Mouse (Mus musculus) Patski (cell line): ENCODE data around the gene Olfr830. TPM values are rescaled to one million over a fixed set of nuclear protein-coding genes. Genes with fewer than 3 reads are reported as not detected.
"Not testable (repeated sequence)": the region's sequence is repeated elsewhere in the genome, so short reads cannot be mapped to it uniquely, and the experiment has no call there.

ENCODE experiments used
- ATAC-seq: fragments of 100-300 bp; one replicate; pipeline ENCODE4 v1.8.0; 2021
- CTCF ChIA-PET: fragments of 350-600 bp; sonication (Branson Sonifier 250); formaldehyde crosslinking; loops from one replicate; lab custom pipeline; 2022; ENCODE audit warnings: inconsistent platforms; lab: Charles Lee
- POLR2A ChIA-PET: fragments of 350-600 bp; sonication (Branson Sonifier 250); formaldehyde crosslinking; loops from one replicate; lab custom pipeline; 2022; ENCODE audit warnings: antibody characterized with exemption, inconsistent platforms; lab: Charles Lee
- DNase-seq: peaks from one replicate; pipeline ENCODE4 v3.0.0-alpha.2; 2011; ENCODE audit warnings: low read depth, low spot score
- H3K27me3 ChIP-seq: fragments of 371-371 bp; one replicate; pipeline ENCODE4 v1.5.1; 2021
- CTCF ChIP-seq: fragments of 100-300 bp; IDR thresholded peaks from one replicate; pipeline ENCODE4 v1.5.1; 2021
- in situ Hi-C: fragments of 300-500 bp; cut with MboI; formaldehyde crosslinking; loops from 3 replicates; pipeline ENCODE4 v1.11.1; 2018; ENCODE audit warnings: low pct_unique_long_range_greater_than_20kb, mixed read lengths
- polyA plus RNA-seq: library from polyadenylated mRNA; unstranded; gene quantifications from one replicate; pipeline ENCODE4 v1.2.3, GENCODE M21; 2021

Gene Olfr830
- not detected for polyA plus RNA-seq

DNA sequence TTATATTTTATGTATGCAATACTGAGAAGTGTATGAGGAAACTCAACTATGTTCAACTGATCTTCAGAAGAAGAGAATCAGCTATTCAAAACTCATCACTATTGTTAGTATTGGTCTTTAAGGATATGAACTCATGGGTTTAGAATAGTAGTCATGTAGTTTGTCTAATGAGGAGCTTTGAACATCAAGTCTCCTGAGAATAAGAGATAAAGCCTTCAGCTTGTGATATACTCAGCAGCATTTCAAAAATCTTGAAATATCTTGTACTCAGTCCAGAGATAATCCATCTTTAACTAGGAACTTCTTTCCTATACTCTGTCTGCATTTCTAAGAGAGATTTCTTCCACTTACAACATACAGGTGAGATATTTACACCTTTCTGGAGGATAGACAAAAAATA is at the start of gene Olfr830:
Olfr830 (plus strand) TSS at position 301 of the 400 bp plus-strand sequence.
- H3K27me3 ChIP-seq, result no peaks in the 10 kb centered on the region
- ChIA-PET POLR2A (no interaction called here), CTCF (no interaction called here)
- no peak for ATAC-seq
- DNase-seq, result no peak
- in situ Hi-C loops, result no loop called here
- TF ChIP-seq CTCF, result no peak

- no peak for TF ChIP-seq CTCF
- CTCF ChIA-PET, result no interaction called here
- POLR2A ChIA-PET, result no interaction called here
- no peak for DNase-seq
- no peak for ATAC-seq
- in situ Hi-C loops, result no loop called here
- H3K27me3 ChIP-seq, result no peaks in the 10 kb centered on the region
These were observed 19.9 kb upstream of the Olfr830 start, which contains the start of gene Olfr829 for GRCm38 (mm10) chr9:18854633-18855032. Gene Olfr829, plus strand, starts transcription at chr9:18854933.

DNA sequence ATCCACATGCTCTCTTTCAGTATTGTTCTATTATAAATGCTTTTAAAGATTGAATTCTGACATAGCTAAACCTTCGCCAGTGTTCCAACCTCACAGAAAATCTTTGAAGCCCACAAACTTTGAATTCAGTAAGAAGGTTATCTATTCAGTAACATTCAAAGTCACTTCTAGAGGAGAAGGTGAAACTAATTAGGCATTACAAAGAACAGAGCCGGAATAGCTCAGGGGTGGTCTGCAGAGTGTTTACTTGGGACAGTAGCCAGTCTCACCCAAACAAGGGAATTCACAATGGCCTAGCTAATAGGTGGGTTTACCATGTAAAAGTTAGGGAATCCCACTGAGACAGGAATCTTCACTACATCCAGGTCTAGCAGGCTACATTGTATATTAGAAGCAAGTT is 33.2 kb downstream of the Olfr830 start:
- POLR2A ChIA-PET, H3K27me3 ChIP-seq, CTCF ChIA-PET, DNase-seq, ATAC-seq: not testable (repeated sequence)
- in situ Hi-C loops, result loop anchor here (5.0 kb wide), 1 partner anchor 185 kb away; no protein-coding TSS in a partner anchor

DNA sequence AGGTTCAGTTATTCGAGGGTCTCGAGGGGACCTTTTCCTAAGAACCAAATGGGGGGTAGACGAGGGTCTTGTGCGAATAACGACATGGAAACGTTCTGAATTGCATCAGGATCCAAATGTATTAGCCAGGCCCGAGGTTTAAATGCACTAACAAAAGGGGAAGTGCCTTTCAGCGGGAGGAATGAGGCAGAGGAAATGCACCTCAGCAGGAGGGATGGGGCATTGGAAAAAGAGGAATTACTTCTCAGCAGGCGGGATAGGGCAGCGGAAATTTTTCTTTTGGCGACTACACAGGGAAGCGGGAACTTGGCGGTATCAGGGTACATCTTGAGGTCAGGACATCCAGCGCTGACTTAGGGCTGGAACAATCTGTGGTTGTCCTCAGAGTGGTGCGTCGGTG is 53.4 kb downstream of the Olfr830 start:
- ATAC-seq, H3K27me3 ChIP-seq, DNase-seq, CTCF ChIA-PET, in situ Hi-C loops, POLR2A ChIA-PET: not testable (repeated sequence)

Other genes starting within 250 kb of the Olfr830 start
- not detected for gene Muc16, start 200.2 kb upstream of the Olfr830 start, polyA plus RNA-seq
- not detected for gene Olfr24, start 110.7 kb upstream of the Olfr830 start, polyA plus RNA-seq
- not detected for gene Olfr828, start 55.2 kb upstream of the Olfr830 start, polyA plus RNA-seq
- not detected for gene Olfr829, start 19.8 kb upstream of the Olfr830 start, polyA plus RNA-seq
- not detected for gene Olfr832, start 62.4 kb downstream of the Olfr830 start, polyA plus RNA-seq
- not detected for gene Olfr834, start 113.3 kb downstream of the Olfr830 start, polyA plus RNA-seq
- not detected for gene Olfr835, start 158.0 kb downstream of the Olfr830 start, polyA plus RNA-seq
- not detected for gene Olfr836, start 245.7 kb downstream of the Olfr830 start, polyA plus RNA-seq